Mouse (Mus musculus): ENCODE results near the gene Aurka. TPM values are rescaled to one million over a fixed set of nuclear protein-coding genes. Genes with fewer than 3 reads are reported as not detected.

Aurka gene
- polyA plus RNA-seq, 1 experiment from 2014 or later = 92.4 TPM

- Histone ChIP-seq H3K4me2 (ENCODE audit: low read depth, low read length) (no peak overlapping the region), H3K4me1 (ENCODE audit: control insufficient read depth, insufficient read depth, low read length) (no peaks in the 10 kb centered on the region), H3K27ac (ENCODE audit: low read length) (no peak overlapping the region), H3K4me3 (ENCODE audit: low read length) (no peak overlapping the region), H3K9ac (ENCODE audit: low read length) (no peak overlapping the region), H3K36me3 (ENCODE audit: control insufficient read depth, insufficient read depth) (no peaks in the 10 kb centered on the region), H3K9me3 (replicated peaks; ENCODE audit: control insufficient read depth, low read length) (peaks cover 4% of the 10 kb centered on the region; the same call in 1 of the 2 replicates), H3K27me3 (ENCODE audit: control insufficient read depth, insufficient read depth, low read length) (peaks cover 11% of the 10 kb centered on the region)
- WGBS = 5% methylated on average over 13 of the region's 13 CpGs
- ATAC-seq (replicated peaks; ENCODE audit: extremely low read depth, insufficient read depth, low FRiP score) = no peak
These were observed 41.2 kb downstream of the Aurka start for GRCm38 (mm10) chr2:172329179-172329578.

DNA sequence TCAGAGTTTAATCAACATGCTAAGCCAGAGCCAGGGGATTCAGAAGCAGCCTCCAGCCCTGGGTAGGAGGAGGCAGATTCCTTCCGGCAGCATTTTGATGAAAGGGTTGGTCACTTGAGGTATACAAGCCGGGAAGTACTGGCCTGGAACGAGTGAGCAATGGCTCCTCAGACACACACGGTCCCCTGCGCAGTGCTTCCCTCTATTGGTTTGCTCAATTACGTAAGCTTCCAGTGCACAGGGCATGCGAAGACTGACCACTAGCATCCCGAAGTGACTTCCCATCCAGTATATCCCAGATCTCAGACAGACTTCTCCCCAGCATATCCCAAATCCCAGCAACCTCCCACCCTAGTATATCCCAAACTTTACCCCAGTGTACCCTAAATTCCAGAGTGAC is 42.1 kb downstream of the Aurka start:
- no peak for ATAC-seq (replicated peaks; ENCODE audit: extremely low read depth, insufficient read depth, low FRiP score)
- Histone ChIP-seq H3K9me3 (replicated peaks; ENCODE audit: control insufficient read depth, low read length) (peaks cover 4% of the 10 kb centered on the region; the same call in 1 of the 2 replicates), H3K4me2 (ENCODE audit: low read depth, low read length) (no peak overlapping the region), H3K27ac (ENCODE audit: low read length) (no peak overlapping the region), H3K4me3 (ENCODE audit: low read length) (no peak overlapping the region), H3K4me1 (ENCODE audit: control insufficient read depth, insufficient read depth, low read length) (no peaks in the 10 kb centered on the region), H3K27me3 (ENCODE audit: control insufficient read depth, insufficient read depth, low read length) (peaks cover 11% of the 10 kb centered on the region), H3K9ac (ENCODE audit: low read length) (no peak overlapping the region), H3K36me3 (ENCODE audit: control insufficient read depth, insufficient read depth) (no peaks in the 10 kb centered on the region)
- WGBS = 52% methylated on average over 8 of the region's 8 CpGs

DNA sequence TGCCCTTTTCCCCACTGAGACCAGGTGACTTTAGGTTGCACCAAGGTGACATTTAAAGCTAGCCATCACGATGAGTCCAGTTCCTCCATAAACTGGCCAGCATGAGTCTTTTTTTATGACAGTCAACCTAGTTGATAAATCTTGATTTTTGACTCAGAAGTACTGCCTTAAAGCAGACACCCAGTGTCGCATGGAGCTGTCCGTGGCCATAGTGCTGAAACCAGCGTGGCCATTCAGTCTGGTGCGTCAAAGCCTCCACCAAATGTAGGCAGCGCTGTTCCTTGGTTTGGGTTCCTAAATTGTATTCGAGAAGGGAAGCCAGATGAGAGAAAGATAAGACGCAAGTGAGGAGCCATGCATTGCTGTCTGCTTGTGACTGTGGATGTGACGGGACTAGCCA is 49.5 kb downstream of the Aurka start:
- ATAC-seq (replicated peaks; ENCODE audit: extremely low read depth, insufficient read depth, low FRiP score) = no peak
- no peak overlapping the region for H3K4me3 ChIP-seq (ENCODE audit: low read length)
- no peak overlapping the region for H3K9ac ChIP-seq (ENCODE audit: low read length)
- no peak overlapping the region for H3K27ac ChIP-seq (ENCODE audit: low read length)
- H3K4me2 ChIP-seq (ENCODE audit: low read depth, low read length) = no peak overlapping the region
- no peaks in the 10 kb centered on the region for H3K36me3 ChIP-seq (ENCODE audit: control insufficient read depth, insufficient read depth)
- WGBS = 13% methylated on average over 9 of the region's 9 CpGs
- no peaks in the 10 kb centered on the region for H3K9me3 ChIP-seq (replicated peaks; ENCODE audit: control insufficient read depth, low read length)
- no peaks in the 10 kb centered on the region for H3K4me1 ChIP-seq (ENCODE audit: control insufficient read depth, insufficient read depth, low read length)
- no peaks in the 10 kb centered on the region for H3K27me3 ChIP-seq (ENCODE audit: control insufficient read depth, insufficient read depth, low read length)

DNA sequence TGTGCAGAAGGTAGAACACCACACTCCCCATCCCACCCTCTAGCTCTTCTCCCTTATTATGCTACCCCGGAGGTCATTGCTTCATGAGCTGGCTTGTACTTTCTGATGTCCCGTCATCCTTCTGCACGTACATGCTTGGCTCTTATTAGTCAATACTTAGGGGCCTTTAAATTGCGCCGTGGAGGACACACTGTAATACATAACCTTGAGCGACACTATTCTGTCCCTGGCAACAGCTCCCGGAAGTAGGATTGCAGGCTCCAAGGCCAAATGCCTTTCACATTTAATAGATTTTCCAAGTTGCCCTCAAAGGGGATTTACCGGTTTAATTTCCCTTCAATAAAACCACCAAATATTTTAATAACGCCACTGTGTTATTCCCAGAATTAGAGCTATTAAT is 58.6 kb downstream of the Aurka start:
- no peak overlapping the region for H3K4me2 ChIP-seq (ENCODE audit: low read depth, low read length)

GRCm38 (mm10) chr2:172306544-172306943 is 63.8 kb downstream of the Aurka start:
- 71% methylated on average over 4 of the region's 4 CpGs for WGBS
- H3K4me3 ChIP-seq (ENCODE audit: low read length) = no peak overlapping the region
- H3K36me3 ChIP-seq (ENCODE audit: control insufficient read depth, insufficient read depth) = no peaks in the 10 kb centered on the region
- no peak for ATAC-seq (replicated peaks; ENCODE audit: extremely low read depth, insufficient read depth, low FRiP score)
- no peaks in the 10 kb centered on the region for H3K27me3 ChIP-seq (ENCODE audit: control insufficient read depth, insufficient read depth, low read length)
- no peak overlapping the region for H3K27ac ChIP-seq (ENCODE audit: low read length)
- no peaks in the 10 kb centered on the region for H3K4me1 ChIP-seq (ENCODE audit: control insufficient read depth, insufficient read depth, low read length)
- no peaks in the 10 kb centered on the region for H3K9me3 ChIP-seq (replicated peaks; ENCODE audit: control insufficient read depth, low read length)
- H3K9ac ChIP-seq (ENCODE audit: low read length) = no peak overlapping the region
- no peak overlapping the region for H3K4me2 ChIP-seq (ENCODE audit: low read depth, low read length)

More for the DNA sequence above, 58.6 kb downstream of the Aurka start:
- H3K9ac ChIP-seq (ENCODE audit: low read length) = no peak overlapping the region
- H3K27ac ChIP-seq (ENCODE audit: low read length) = no peak overlapping the region
- no peaks in the 10 kb centered on the region for H3K27me3 ChIP-seq (ENCODE audit: control insufficient read depth, insufficient read depth, low read length)
- H3K9me3 ChIP-seq (replicated peaks; ENCODE audit: control insufficient read depth, low read length) = peaks cover 5% of the 10 kb centered on the region; the same call in 1 of the 2 replicates
- no peak overlapping the region for H3K4me3 ChIP-seq (ENCODE audit: low read length)
- no peaks in the 10 kb centered on the region for H3K4me1 ChIP-seq (ENCODE audit: control insufficient read depth, insufficient read depth, low read length)
- WGBS = 85% methylated on average over 9 of the region's 9 CpGs
- ATAC-seq (replicated peaks; ENCODE audit: extremely low read depth, insufficient read depth, low FRiP score) = no peak
- no peaks in the 10 kb centered on the region for H3K36me3 ChIP-seq (ENCODE audit: control insufficient read depth, insufficient read depth)

Other genes starting within 250 kb of the Aurka start
- gene Mc3r, start 122.0 kb downstream of the Aurka start, polyA plus RNA-seq (2015; fragmentation: Nextera tagmentation; extraction: Ambion mirVana) = not detected in 2 replicates
- 13.3 and 15.0 TPM in 2 replicates for gene Fam210b, start 25.0 kb downstream of the Aurka start, polyA plus RNA-seq (2015; fragmentation: Nextera tagmentation; extraction: Ambion mirVana)
- 24.5 and 32.2 TPM in 2 replicates for gene Cstf1, start 146 bp upstream of the Aurka start, polyA plus RNA-seq (2015; fragmentation: Nextera tagmentation; extraction: Ambion mirVana)
- 1.0 TPM in 2 replicates for gene Cass4, start 23.3 kb upstream of the Aurka start, polyA plus RNA-seq (2015; fragmentation: Nextera tagmentation; extraction: Ambion mirVana)
- 53.2 and 60.5 TPM in 2 replicates for gene Rtf2, start 70.0 kb upstream of the Aurka start, polyA plus RNA-seq (2015; fragmentation: Nextera tagmentation; extraction: Ambion mirVana)
- 1.3 and 1.4 TPM in 2 replicates for gene Gcnt7, start 88.1 kb upstream of the Aurka start, polyA plus RNA-seq (2015; fragmentation: Nextera tagmentation; extraction: Ambion mirVana)
- 0.21 TPM in 1 of 2 replicates, not detected in the other for gene Fam209, start 102.0 kb upstream of the Aurka start, polyA plus RNA-seq (2015; fragmentation: Nextera tagmentation; extraction: Ambion mirVana)
- gene Tfap2c, start 179.1 kb upstream of the Aurka start, polyA plus RNA-seq (2015; fragmentation: Nextera tagmentation; extraction: Ambion mirVana) = 0.15 and 0.22 TPM in 2 replicates

Measured in heart, embryonic 16.5 days (tissue).